Mouse (Mus musculus) natural killer cell, adult 2 months (primary cell): ENCODE results near the gene Zfp641.

Experiments used
- DNase-seq, 2 experiments: peaks; one replicate each; pipeline ENCODE4 v3.0.0; 2022; ENCODE audit warnings: low spot score in 2 of 2

Gene Zfp641

GRCm38 (mm10) chr15:98295628-98296551 is at the start of gene Zfp641:
Zfp641 (minus strand) TSS chr15:98296161.
- DNase-seq, result no peak

- no peak for DNase-seq
Observed at GRCm38 (mm10) chr15:98340887-98341286, 44.9 kb upstream of the Zfp641 start, which contains the start of gene Olfr284. Olfr284 (minus strand) TSS chr15:98340987.

GRCm38 (mm10) chr15:98317177-98317724 is 21.3 kb upstream of the Zfp641 start, which contains the start of gene Olfr285:
Olfr285 (minus strand) TSS chr15:98317353.
- no peak for DNase-seq

GRCm38 (mm10) chr15:98315703-98316102 is 19.7 kb upstream of the Zfp641 start:
- DNase-seq, result no peak

DNA sequence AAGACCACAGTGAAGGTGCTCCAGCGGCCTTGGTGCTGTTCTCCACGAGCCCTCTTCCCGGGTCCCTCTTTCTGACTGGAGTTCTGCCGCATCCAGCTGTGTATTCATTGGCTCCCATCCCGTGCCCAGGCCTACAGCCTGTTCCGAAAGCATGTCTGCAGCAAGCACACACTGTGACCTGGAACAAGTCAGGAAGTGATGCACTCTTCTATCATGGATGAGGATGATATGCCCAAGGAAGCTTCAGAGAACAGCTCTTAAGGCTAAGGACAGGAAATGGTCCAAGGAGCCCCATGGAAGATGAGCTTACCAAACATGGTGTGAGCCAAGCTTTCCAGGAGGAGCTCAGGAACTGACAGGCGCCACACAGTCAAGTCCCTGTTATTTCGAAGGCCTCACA is 2.3 kb downstream of the Zfp641 start:
- no peak for DNase-seq

DNA sequence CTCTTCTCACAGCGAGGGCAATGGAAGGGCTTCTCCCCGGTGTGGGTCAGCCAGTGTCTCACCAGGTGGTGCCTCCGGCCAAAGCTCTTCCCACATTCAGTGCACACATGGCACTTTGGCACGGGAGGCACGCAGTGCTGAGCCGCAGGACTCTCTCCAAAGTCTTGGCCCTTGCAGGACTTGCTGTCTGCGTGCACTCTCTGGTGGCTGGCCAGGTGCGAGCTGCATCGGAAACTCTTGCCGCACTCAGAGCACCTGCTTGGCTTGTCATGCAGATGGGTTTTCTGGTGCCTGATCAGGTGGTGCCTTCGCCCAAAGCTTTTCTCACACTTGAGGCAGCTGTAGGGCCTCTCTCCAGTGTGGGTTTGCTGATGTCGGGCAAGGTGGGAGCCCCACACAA is 7.4 kb downstream of the Zfp641 start:
- no peak for DNase-seq

GRCm38 (mm10) chr15:98286418-98286817 is 9.5 kb downstream of the Zfp641 start:
- DNase-seq, result no peak

DNA sequence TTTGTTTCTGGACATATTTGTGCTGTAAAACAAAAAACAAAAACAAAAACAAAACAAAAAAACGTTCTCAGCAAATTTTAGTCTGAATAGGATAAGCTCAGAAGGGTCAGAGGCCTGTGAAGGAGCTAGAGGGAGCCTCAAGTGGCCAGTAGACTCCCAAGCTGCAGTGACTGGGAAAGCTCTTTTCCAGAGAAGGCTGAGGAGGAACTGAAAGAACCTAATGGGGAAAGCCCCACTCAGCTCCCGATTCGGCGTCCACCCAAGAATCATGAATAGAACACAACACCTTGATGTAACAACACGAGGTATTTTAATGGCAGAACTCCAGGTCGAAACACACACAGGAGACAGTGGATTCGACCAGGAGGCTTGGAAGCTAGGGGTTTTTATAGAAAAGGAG is 38.2 kb downstream of the Zfp641 start:
- DNase-seq, result no peak

DNA sequence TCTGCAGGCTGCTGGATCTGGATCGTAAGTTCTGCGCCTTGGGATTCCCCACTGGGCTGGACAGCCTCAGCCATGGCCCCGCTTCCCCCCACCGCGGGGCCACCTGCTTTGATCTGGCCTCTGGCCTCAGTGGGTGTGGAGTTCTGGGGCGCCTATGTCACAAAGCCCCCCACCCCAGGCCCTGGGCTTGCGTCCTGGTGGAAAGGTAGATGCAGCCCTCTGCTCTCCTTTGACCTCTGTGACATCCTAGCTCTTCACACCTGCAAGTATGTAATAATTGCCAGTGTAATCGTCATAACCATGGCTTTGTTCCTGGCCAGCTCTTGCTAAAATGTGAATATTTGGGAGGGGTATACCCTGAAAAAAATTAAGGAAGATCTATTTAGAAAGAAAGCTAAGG is 38.8 kb downstream of the Zfp641 start, which contains the start of gene H1fnt:
Gene H1fnt, minus strand, starts transcription at position 101 of the 400 bp plus-strand sequence.
- DNase-seq, result no peak

DNA sequence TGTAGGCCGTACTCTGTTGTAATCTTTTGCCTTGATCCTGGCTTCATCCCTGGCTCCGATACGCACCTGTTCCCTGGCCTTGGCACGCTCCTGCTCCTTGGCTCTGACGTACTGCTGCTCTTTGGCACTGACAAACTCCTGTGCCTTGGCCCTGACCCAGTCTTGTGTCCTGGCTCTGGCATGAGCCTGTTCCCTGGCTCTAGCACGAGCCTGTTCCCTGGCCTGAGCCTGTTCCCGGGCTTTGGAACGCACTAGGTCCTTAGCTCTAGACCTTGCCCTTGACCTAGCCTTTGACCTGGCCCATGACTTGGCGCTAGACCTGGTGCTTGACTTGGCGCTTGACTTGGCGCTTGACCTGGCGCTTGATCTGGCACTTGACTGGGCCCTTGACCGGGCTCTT is 39.7 kb downstream of the Zfp641 start:
- no peak for DNase-seq
